Mouse (Mus musculus) small intestine, adult 2 months (tissue): ENCODE measurements at regions not wholly inside any gene's neighbourhood (a gene's known extent, or its start where the extent isn't known, plus 50 kb on each side); places are given as distances from the start of the nearest gene placed in this dataset.

Experiments
- CTCF ChIP-seq: fragments of 200-500 bp; IDR thresholded peaks from 2 replicates; pipeline ENCODE4 v1.5.1; 2012; ENCODE audit warnings: low read depth, mild to moderate bottlenecking, control low read depth, inconsistent platforms, low read length, moderate library complexity, mixed read lengths; ENCODE audit not compliant: insufficient replicate concordance, insufficient read length; ENCODE audit errors: extremely low read depth
- POLR2A ChIP-seq: fragments of 200-500 bp; IDR thresholded peaks from 2 replicates; pipeline ENCODE4 v1.6.1; 2012; ENCODE audit warnings: low read depth, mild to moderate bottlenecking, control low read depth, inconsistent platforms, low read length, moderate library complexity

DNA sequence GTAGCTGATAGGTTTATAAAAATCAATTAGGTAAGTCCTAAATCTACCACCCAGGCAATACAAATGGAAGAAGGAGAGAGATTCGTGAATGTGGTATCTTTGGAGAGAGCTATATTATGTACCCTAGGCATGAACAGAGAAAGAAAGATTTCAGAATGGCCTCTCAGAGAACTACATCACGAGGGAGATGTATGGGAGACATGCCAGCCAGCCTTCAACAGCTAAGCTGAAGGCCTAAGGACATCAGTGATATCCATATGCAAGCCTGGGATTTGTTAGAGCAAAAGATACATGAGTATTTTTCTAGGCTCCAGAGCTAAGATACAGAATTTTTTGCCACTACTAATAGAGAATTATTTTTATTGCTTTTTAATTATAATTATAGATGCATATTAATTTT lies 2445.7 kb upstream of the 5930422O12Rik start:
- TF ChIP-seq CTCF = no peak
- TF ChIP-seq POLR2A = no peak
